29 mouse cellular contexts compared by ENCODE assay signal in the genomic region with DNA sequence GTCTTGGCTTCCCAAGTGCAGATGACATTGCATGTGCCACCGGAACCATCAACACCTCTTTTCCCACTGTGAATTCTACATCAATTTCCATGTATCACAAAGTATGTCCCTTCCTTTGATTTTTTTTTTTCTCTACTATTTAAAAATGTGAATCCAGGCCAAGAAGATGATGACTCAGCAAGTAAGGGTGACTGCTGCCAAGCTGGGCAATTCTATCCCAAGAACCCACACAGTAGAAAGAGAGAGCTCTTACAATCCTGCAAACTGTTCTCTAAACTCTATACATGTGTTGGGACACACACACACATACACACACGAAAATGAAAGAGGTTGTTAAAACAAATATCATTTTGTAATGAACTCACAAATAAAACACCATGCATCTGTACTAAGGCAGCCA. TPM values are rescaled to one million over a fixed set of nuclear protein-coding genes. Genes with fewer than 3 reads are reported as not detected.
DNase-seq lines count a peak whose midpoint lies in the region; ATAC-seq and TF ChIP-seq lines count a peak whose summit lies in the region.
"Had no signal": no experiment of that assay in that cellular context is flagged by ENCODE, and none has a peak within 500 bp of the region (broad histone marks: within the 10 kb centered on the region; RNA-seq: fewer than 3 reads in every experiment).

No protein-coding gene starts in this region.

- TF ChIP-seq EP300 in CH12.LX (IDR thresholded peaks at IDR 0.05; ENCODE audit: low read length) = no peak

- in situ Hi-C loops in CH12.LX (cut with MboI; ENCODE audit: low pct_ligation_motif_present, low pct_unique_long_range_greater_than_20kb, low sequenced_read_pairs) = no loop called here

- WGBS in kidney, embryonic 14.5 days = 95% methylated on average over 2 of the region's 2 CpGs

- dilution Hi-C loops in CH12.LX (cut with MboI; ENCODE audit: extremely low pct_ligation_motif_present, extremely low pct_unique_long_range_greater_than_20kb, low sequenced_read_pairs) = no loop called here

- H3K79me2 ChIP-seq in CH12.LX (replicated peaks; ENCODE audit: control insufficient read depth, extremely low read depth, insufficient read depth, poor library complexity, severe bottlenecking) = peaks cover 4% of the 10 kb centered on the region; the same call in 1 of the 2 replicates

- no peak overlapping the region for H3K9ac ChIP-seq in CH12.LX (ENCODE audit: insufficient read depth, low read depth)
- no peak overlapping the region for H3K9ac ChIP-seq in kidney, embryonic 14.5 days (ENCODE audit: low read depth, low read length)
- H3K9ac ChIP-seq: embryonic facial prominence, embryonic 13.5 days; forebrain, embryonic 13.5 days; heart, embryonic 15.5 days; hindbrain, embryonic 13.5 days; liver, embryonic 15.5 days; neural tube, embryonic 13.5 days had no signal

- no peaks in the 10 kb centered on the region for H3K36me3 ChIP-seq in CH12.LX (replicated peaks in 1 of 2; ENCODE audit: control insufficient read depth in 1 of 2, insufficient read depth in 1 of 2, low read length in 1 of 2)
- H3K36me3 ChIP-seq in kidney, embryonic 14.5 days (ENCODE audit: control insufficient read depth, insufficient read depth, low read length) = no peaks in the 10 kb centered on the region
- H3K36me3 ChIP-seq: embryonic facial prominence, embryonic 13.5 days; heart, embryonic 15.5 days; hindbrain, embryonic 13.5 days; limb, embryonic 10.5 days; liver, embryonic 15.5 days; neural tube, embryonic 13.5 days had no signal

- H3K4me3 ChIP-seq in CH12.LX (replicated peaks in 1 of 3; ENCODE audit: low read depth in 2 of 3, low read length in 2 of 3, poor library complexity in 1 of 3) = no peak overlapping the region
- H3K4me3 ChIP-seq in kidney, embryonic 14.5 days (ENCODE audit: low read length) = no peak overlapping the region
- H3K4me3 ChIP-seq: embryonic facial prominence, embryonic 13.5 days; erythroblast, embryonic 14.5 days; forebrain, embryonic 13.5 days; heart, embryonic 15.5 days; hindbrain, embryonic 13.5 days; limb, embryonic 10.5 days; liver, embryonic 15.5 days; myocyte; neural tube, embryonic 13.5 days had no signal

- H3K27me3 ChIP-seq in CH12.LX (replicated peaks) = no peaks in the 10 kb centered on the region
- no peaks in the 10 kb centered on the region for H3K27me3 ChIP-seq in kidney, embryonic 14.5 days (ENCODE audit: control insufficient read depth, insufficient read depth, low read length)
- H3K27me3 ChIP-seq: embryonic facial prominence, embryonic 13.5 days; forebrain, embryonic 13.5 days; heart, embryonic 15.5 days; hindbrain, embryonic 13.5 days; liver, embryonic 15.5 days; neural tube, embryonic 13.5 days had no signal

- H3K9me3 ChIP-seq in CH12.LX (replicated peaks; ENCODE audit: low read length) = no peaks in the 10 kb centered on the region
- no peaks in the 10 kb centered on the region for H3K9me3 ChIP-seq in kidney, embryonic 14.5 days (ENCODE audit: control insufficient read depth, low read length)
- H3K9me3 ChIP-seq: embryonic facial prominence, embryonic 13.5 days; forebrain, embryonic 13.5 days; heart, embryonic 15.5 days; hindbrain, embryonic 13.5 days; limb, embryonic 10.5 days; liver, embryonic 15.5 days; neural tube, embryonic 13.5 days had no signal

- H3K4me1 ChIP-seq in CH12.LX (ENCODE audit: control insufficient read depth in 1 of 2, insufficient read depth in 2 of 2) = peaks cover 5 to 32% of the 10 kb centered on the region in 2 experiments; a peak in 3 of 4 replicates
- H3K4me1 ChIP-seq in kidney, embryonic 14.5 days (ENCODE audit: control insufficient read depth, insufficient read depth, low read length) = no peaks in the 10 kb centered on the region
- H3K4me1 ChIP-seq: embryonic facial prominence, embryonic 13.5 days; forebrain, embryonic 13.5 days had no signal

- no peak for TF ChIP-seq POLR2A in CH12.LX (IDR thresholded peaks at IDR 0.05; ENCODE audit: low read depth, low read length)

- ATAC-seq in frontal cortex, adult (ENCODE audit: low TSS enrichment) = peak; percentile 75
- no peak for ATAC-seq in kidney, embryonic 14.5 days (ENCODE audit: low FRiP score, low TSS enrichment)
- ATAC-seq: forebrain, embryonic 13.5 days; midbrain, embryonic 16.5 days had no signal

- H3K4me2 ChIP-seq in CH12.LX (ENCODE audit: insufficient read depth, low read depth, poor library complexity, severe bottlenecking) = no peak overlapping the region
- H3K4me2 ChIP-seq in kidney, embryonic 14.5 days (replicated peaks; ENCODE audit: low read depth, low read length) = no peak overlapping the region
- H3K4me2 ChIP-seq: embryonic facial prominence, embryonic 13.5 days; forebrain, embryonic 13.5 days; heart, embryonic 15.5 days; hindbrain, embryonic 13.5 days; liver, embryonic 15.5 days; neural tube, embryonic 13.5 days had no signal

- no peak for DNase-seq in frontal cortex, postnatal 10 days (ENCODE audit: low spot score in 2 of 2)
- DNase-seq in left cerebral cortex, adult 18-20 months (ENCODE audit: low spot score in 2 of 2) = peak; percentile 31 to 35
- DNase-seq in left cerebral cortex, adult 8-10 months (ENCODE audit: low spot score in 2 of 2) = no peak
- DNase-seq in CH12.LX (ENCODE audit: extremely low read depth) = no peak
- peak; percentile 47 for DNase-seq in adipocyte (ENCODE audit: low spot score)
- DNase-seq in kidney, postnatal 4 days = no peak
- DNase-seq: adrenal gland, postnatal 25 days; cerebellum, postnatal 14 days; gastrocnemius, postnatal 14 days; heart, adult 18-20 months; heart, postnatal 36 days; kidney, adult 2 months; kidney, postnatal 14 days; liver; lung, postnatal 4 days had no signal

- H3K27ac ChIP-seq in CH12.LX (ENCODE audit: insufficient read depth, low read depth) = no peak overlapping the region
- no peak overlapping the region for H3K27ac ChIP-seq in kidney, embryonic 14.5 days (ENCODE audit: low read depth, low read length)
- H3K27ac ChIP-seq: embryonic facial prominence, embryonic 13.5 days; forebrain, embryonic 13.5 days; heart, embryonic 15.5 days; hindbrain, embryonic 13.5 days; limb, embryonic 10.5 days; liver, embryonic 15.5 days; neural tube, embryonic 13.5 days had no signal

- TF ChIP-seq RAD21 in CH12.LX (IDR thresholded peaks at IDR 0.05; ENCODE audit: low read depth, low read length) = no peak

- no peak for TF ChIP-seq CTCF in CH12.LX (conservative IDR thresholded peaks at IDR 0.05 in 1 of 2, IDR thresholded peaks at IDR 0.05 in 1 of 2; ENCODE audit: low read depth in 2 of 2, low read length in 2 of 2)

TF ChIP-seq in CH12.LX, 34 proteins besides CTCF, POLR2A, EP300 and RAD21:
- TF ChIP-seq POLR2AphosphoS2 (IDR thresholded peaks at IDR 0.05; ENCODE audit: low read depth, low read length) (no peak), JUND (conservative IDR thresholded peaks at IDR 0.05; ENCODE audit: low read depth, low read length) (no peak), ELF1 (IDR thresholded peaks at IDR 0.05; ENCODE audit: low read depth, low read length) (no peak), MAX (IDR thresholded peaks at IDR 0.05; ENCODE audit: low read length) (no peak), SIN3A (IDR thresholded peaks at IDR 0.05; ENCODE audit: low read length) (no peak), MAFK (IDR thresholded peaks at IDR 0.05; ENCODE audit: insufficient replicate concordance, low read length) (peak; percentile 85), ZC3H11A (IDR thresholded peaks at IDR 0.05; ENCODE audit: low read depth, low read length) (no peak)

RNA-seq across cellular contexts. Expression of a gene that starts 15.1 kb away (rescaled TPM):
- total RNA-seq in left cerebral cortex, adult 18-20 months (2021) = 100 to 1,000 TPM; 201 to 208 TPM
- total RNA-seq in left cerebral cortex, adult 8-10 months (2022) = 100 to 1,000 TPM; 148 to 169 (median 157) TPM
- 20.8 and 28.9 TPM in 2 replicates for total RNA-seq in CH12.LX (2012; rRNA removed)
- 15.8 and 16.6 TPM in 2 replicates for total RNA-seq in CH12.LX (2014; rRNA removed)
- 17.4 and 18.6 TPM in 2 replicates for polyA plus RNA-seq in CH12.LX (2012; ENCODE audit: insufficient read length, low read depth)
- 92.9 and 99.7 TPM in 2 replicates for polyA plus RNA-seq in kidney, embryonic 14.5 days (2014; fragmentation: Nextera tagmentation; extraction: Ambion mirVana)

RNA-seq across cellular contexts. Expression of a gene that starts 34.5 kb away (rescaled TPM):
- not detected for total RNA-seq in left cerebral cortex, adult 18-20 months (2021)
- not detected for total RNA-seq in left cerebral cortex, adult 8-10 months (2022)
- not detected in 2 replicates for total RNA-seq in CH12.LX (2012; rRNA removed)
- total RNA-seq in CH12.LX (2014; rRNA removed) = not detected in 2 replicates
- polyA plus RNA-seq in CH12.LX (2012; ENCODE audit: insufficient read length, low read depth) = not detected in 2 replicates
- 2.1 and 2.8 TPM in 2 replicates for polyA plus RNA-seq in kidney, embryonic 14.5 days (2014; fragmentation: Nextera tagmentation; extraction: Ambion mirVana)
- total RNA-seq: adrenal gland, postnatal 25 days; gastrocnemius, postnatal 14 days; heart, postnatal 36 days; megakaryocyte-erythroid progenitor cell, adult 5-6 weeks had no signal
- polyA plus RNA-seq: erythroblast, embryonic 14.5 days; hindbrain, embryonic 13.5 days; kidney, adult 2 months; limb, embryonic 10.5 days; myocyte; neural tube, embryonic 13.5 days; testis, adult 2 months had no signal

Comparison
In these comparisons a context has a peak if more than half of its experiments do, and no peak if none do; other contexts are left out.
1. DNase-seq: peak in left cerebral cortex, adult 18-20 months (2 of 2) and adipocyte (single experiment); none in frontal cortex, postnatal 10 days (0 of 2), left cerebral cortex, adult 8-10 months (0 of 2), CH12.LX (single experiment) and kidney, postnatal 4 days (0 of 2).
2. RNA of a gene that starts 15.1 kb away (total RNA-seq): 201 to 208 TPM in left cerebral cortex, adult 18-20 months and 148 to 169 TPM in left cerebral cortex, adult 8-10 months; 15.8 to 28.9 TPM in CH12.LX; every median in the first group is over 4 times any median in the second.